Mouse (Mus musculus) left cerebral cortex, adult 2 months (tissue): ENCODE results near the gene Cytl1. TPM values are rescaled to one million over a fixed set of nuclear protein-coding genes. Genes with fewer than 3 reads are reported as not detected.

Experiments
- DNase-seq, 2 experiments: peaks; one replicate each; pipeline ENCODE4 v3.0.0; 2021 to 2022; ENCODE audit warnings: low spot score in 2 of 2, mixed read lengths in 1 of 2; ENCODE audit errors: extremely low spot score in 1 of 2
- H3K27ac ChIP-seq: fragments of 200-600 bp; 2 replicates; pipeline ENCODE4 v1.8.1; 2022
- H3K4me3 ChIP-seq: fragments of 200-600 bp; 2 replicates; pipeline ENCODE4 v1.8.1; 2022
- CTCF ChIP-seq: fragments of 200-600 bp; IDR thresholded peaks from 2 replicates; pipeline ENCODE4 v1.8.1; 2022; ENCODE audit warnings: antibody characterized with exemption, mild to moderate bottlenecking, moderate library complexity
- intact Hi-C: fragments of 180-260 bp; cut with DNase I; formaldehyde crosslinking; loops from one replicate; pipeline ENCODE4 v1.15.1; 2025
- total RNA-seq, 2 experiments: library from RNA; stranded (reverse); gene quantifications; 2 replicates each; pipeline ENCODE4 v1.2.3; 2021

Gene Cytl1
- total RNA-seq, 2 experiments from 2014 or later, result 1.1 to 1.7 TPM

- intact Hi-C loops, result no loop called here
- Histone ChIP-seq H3K4me3 (no peak overlapping the region), H3K27ac (no peak overlapping the region)
- TF ChIP-seq CTCF, result no peak
- no peak for DNase-seq
These were observed 10.0 kb upstream of the Cytl1 start for GRCm38 (mm10) chr5:37725220-37725886.

DNA sequence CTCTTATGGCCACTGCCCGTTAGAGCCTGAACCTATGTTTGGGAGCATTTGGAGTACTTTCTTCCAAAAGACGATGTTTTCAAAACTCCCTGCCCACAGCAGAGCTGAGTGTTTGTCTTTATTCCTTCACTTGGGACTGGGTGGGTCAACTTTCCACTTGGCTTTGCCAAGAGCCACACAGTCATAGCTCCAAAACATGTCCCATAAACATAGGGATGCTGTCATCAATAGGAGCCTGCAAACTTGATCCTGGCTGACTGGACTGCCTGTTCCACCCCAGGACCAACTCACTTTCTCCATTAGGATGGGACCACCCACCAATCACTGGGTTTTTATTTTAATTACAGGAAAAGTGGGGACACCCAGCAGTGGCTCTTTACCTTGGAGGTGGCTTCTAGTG, 4.5 kb upstream of the Cytl1 start:
- TF ChIP-seq CTCF, result no peak
- Histone ChIP-seq H3K27ac (no peak overlapping the region), H3K4me3 (no peak overlapping the region)
- intact Hi-C loops, result no loop called here
- DNase-seq, result no peak

DNA sequence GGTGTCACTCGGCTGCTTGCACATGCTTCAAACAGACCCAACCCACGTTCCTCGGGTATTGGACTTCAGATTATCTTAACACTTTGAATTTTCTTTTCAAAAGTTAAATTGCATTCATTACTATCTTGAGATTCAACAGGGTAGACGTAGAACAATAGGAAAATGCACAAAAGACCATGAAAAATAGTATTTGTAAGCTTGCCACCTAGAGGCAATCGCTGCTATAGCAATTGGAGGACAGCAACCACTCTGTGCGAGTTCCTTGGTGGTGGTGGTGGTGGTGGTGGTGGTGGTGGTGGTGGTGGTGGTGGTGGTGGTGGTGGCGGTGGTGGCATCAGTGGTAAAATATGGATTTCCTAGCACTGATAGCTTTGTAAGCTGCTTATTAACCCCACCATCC, 894 bp downstream of the Cytl1 start:
- intact Hi-C loops, result no loop called here
- H3K4me3 ChIP-seq, result no peak overlapping the region
- no peak overlapping the region for H3K27ac ChIP-seq
- peak; percentile 34 for TF ChIP-seq CTCF
- DNase-seq, result no peak

DNA sequence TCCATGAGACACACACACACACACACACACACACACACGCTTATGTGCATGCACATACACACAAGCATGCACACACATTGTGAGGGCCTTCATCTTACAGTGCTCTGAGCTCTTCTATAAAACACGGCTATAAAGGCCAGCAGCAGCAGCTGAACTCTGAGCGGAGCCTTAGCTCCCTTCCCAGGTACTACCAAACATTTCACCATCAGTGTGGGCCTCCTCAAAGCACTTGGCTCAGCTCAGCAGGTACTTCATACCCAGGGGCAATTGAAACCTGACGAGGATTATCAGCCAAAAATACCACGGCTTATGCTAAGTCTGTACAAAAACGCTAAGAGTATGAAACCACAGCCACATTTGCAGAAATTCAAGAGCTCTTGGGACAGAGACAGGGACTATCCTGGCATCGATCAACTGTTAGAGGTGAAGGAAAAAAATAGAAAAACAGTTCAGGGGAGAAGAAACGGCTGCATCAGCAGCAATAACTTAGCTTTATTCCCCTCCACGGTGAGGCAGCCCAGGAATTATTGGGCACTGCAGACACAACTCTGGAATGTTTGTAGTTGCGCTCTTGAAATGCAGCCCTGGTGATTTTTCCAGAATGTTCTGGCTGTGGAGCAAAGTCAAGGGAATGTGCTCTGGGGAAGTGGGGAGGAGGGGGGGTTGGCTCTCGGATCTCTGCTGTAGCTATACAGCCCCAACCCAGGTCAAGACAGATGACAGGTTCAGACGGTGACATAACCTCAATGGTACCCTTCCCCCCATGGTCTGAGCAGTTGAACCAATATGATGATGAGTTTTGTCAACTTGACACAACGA, 8.8 kb downstream of the Cytl1 start:
- TF ChIP-seq CTCF, result no peak
- intact Hi-C loops, result no loop called here
- no peak overlapping the region for H3K4me3 ChIP-seq
- no peak overlapping the region for H3K27ac ChIP-seq
- DNase-seq, result no peak

- intact Hi-C loops, result loop anchor here (1.0 kb wide), 1 partner anchor 454 kb away; no protein-coding TSS in a partner anchor
- DNase-seq, result peak; percentile 56 to 78
- H3K27ac ChIP-seq, result no peak overlapping the region
- peak; percentile 79 for TF ChIP-seq CTCF
- H3K4me3 ChIP-seq, result no peak overlapping the region
These were observed 17.0 kb downstream of the Cytl1 start for GRCm38 (mm10) chr5:37752027-37752967.

DNA sequence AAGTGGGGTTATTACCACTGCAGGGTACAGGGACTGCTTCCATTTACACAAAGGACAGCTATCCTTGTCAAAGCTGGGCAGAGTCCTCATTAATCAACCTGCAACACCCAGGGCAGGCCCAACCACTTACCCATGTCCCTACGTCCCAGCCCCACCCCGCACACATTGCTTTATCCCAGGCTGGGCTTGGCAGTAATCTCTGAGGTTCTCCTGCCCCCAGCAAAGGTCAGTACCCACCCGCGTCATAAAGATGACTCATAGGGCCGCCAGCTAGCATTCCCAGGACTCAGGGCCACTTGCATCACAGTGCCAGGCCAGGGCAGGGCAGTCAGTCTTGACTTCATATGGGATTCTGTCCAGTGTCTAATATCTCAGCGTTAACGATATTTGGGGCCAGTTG, 18.0 kb downstream of the Cytl1 start:
- Histone ChIP-seq H3K27ac (no peak overlapping the region), H3K4me3 (no peak overlapping the region)
- intact Hi-C loops, result no loop called here
- DNase-seq, result no peak
- TF ChIP-seq CTCF, result no peak

DNA sequence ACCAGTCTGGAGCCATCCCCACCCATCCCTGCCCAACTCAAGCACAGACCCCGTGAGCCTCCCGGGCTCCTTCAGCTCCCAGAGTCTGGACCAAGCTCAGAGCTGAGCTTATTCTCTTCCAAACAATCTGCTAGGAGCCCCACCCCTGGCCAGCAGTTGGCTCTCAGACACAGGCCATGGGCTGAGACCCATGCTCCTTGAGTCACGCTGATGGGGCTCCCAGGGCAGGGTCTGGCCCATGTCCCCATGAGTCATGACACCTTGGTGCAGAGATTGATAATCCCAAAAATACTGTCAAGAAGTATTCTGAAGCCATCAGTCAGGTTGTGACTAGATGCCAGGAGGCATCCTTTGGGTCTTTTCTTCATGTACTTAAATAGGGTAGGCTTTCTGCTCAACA, 26.7 kb downstream of the Cytl1 start:
- no peak for DNase-seq
- intact Hi-C loops, result no loop called here
- TF ChIP-seq CTCF, result no peak

GRCm38 (mm10) chr5:37765851-37766250, 30.5 kb downstream of the Cytl1 start:
- Histone ChIP-seq H3K4me3 (no peak overlapping the region), H3K27ac (no peak overlapping the region)
- DNase-seq, result no peak
- intact Hi-C loops, result loop anchor here (5.0 kb wide), 1 partner anchor 321 kb away; no protein-coding TSS in a partner anchor
- TF ChIP-seq CTCF, result no peak

More for the DNA sequence above, 26.7 kb downstream of the Cytl1 start:
- Histone ChIP-seq H3K27ac (no peak overlapping the region), H3K4me3 (no peak overlapping the region)

DNA sequence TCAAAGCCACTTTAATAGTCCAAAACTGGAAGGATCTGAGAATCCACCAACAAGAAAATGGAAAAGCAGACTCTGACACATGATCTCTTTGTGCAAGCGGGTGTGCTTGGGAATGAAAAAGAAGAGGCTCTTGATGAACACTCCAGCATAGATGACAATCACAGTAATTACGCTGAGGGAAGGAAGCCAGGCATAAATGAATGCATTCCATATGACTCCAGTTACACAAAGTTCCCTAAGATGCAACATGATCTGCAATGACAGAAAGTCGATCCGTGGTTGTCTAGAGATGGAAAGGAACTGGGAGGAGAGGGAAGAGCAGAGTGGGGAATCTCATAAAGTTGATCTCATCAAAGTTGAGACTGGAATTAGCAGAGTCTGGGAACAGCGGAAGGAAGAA, 31.9 kb downstream of the Cytl1 start:
- Histone ChIP-seq H3K27ac (no peak overlapping the region), H3K4me3 (no peak overlapping the region)
- no peak for TF ChIP-seq CTCF
- intact Hi-C loops, result loop anchor here (5.0 kb wide), 1 partner anchor 320 kb away; no protein-coding TSS in a partner anchor
- DNase-seq, result no peak

DNA sequence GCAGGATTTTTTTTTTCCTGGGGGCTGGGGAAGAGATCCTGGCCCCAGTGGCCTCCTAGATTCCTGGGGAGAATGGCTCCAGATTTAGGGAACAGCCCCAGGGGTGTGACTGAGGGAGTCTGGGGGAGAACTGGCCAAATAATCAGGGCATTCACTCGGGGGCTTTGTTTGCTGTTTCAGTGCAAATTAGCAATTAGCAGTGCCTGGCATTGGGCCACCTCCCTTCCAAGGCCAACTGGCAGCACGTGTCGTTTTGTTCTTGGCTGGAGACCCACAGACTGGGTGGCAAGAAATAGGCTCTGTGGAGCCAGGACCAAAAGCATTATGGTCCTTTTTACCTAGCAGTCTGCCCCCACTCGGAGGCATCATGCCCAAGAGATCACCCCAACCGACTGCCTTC, 33.7 kb downstream of the Cytl1 start:
- intact Hi-C loops, result loop anchor here (5.0 kb wide), 1 partner anchor 318 kb away; no protein-coding TSS in a partner anchor
- H3K27ac ChIP-seq, result no peak overlapping the region

DNA sequence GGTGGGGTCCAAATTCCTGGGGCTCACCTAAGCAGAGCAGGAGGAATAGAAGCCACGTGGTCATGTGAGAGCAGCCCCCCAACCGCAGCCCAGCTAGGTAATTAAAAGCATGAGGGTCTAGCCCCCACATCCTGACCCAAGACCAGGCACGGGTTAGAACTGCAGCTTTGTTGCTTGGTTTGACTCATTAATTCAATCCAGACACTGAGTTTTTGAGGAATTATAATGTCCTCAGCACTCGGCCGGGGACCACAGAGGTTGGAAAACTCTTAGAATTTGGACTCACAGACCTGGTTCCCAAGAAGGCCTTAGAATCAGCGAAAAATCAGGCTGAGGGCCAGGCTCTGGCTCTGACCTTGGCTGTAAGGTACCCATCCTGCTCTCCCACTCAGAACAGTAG, 35.6 kb downstream of the Cytl1 start:
- intact Hi-C loops, result no loop called here
- Histone ChIP-seq H3K4me3 (no peak overlapping the region), H3K27ac (no peak overlapping the region)
- no peak for TF ChIP-seq CTCF
- DNase-seq, result no peak

More for the DNA sequence above, 33.7 kb downstream of the Cytl1 start:
- no peak for TF ChIP-seq CTCF
- DNase-seq, result peak; percentile 59 to 76
- H3K4me3 ChIP-seq, result no peak overlapping the region
